Mouse (Mus musculus): Measurements from ENCODE around the gene Fam43a. TPM values are rescaled to one million over a fixed set of nuclear protein-coding genes. Genes with fewer than 3 reads are reported as not detected.

Gene Fam43a
- polyA plus RNA-seq, 1 experiment from 2014 or later = 5.7 TPM

GRCm38 (mm10) chr16:30645841-30646558 is 46.5 kb downstream of the Fam43a start:
- H3K9ac ChIP-seq (ENCODE audit: low read length) = no peak overlapping the region
- no peaks in the 10 kb centered on the region for H3K27me3 ChIP-seq (ENCODE audit: control insufficient read depth, insufficient read depth, low read length)
- ATAC-seq (replicated peaks; ENCODE audit: low FRiP score) (no peak), DNase-seq (ENCODE audit: low spot score) (no peak)
- H3K4me1 ChIP-seq (replicated peaks; ENCODE audit: control insufficient read depth, insufficient read depth, low read length) = no peaks in the 10 kb centered on the region
- no peaks in the 10 kb centered on the region for H3K36me3 ChIP-seq (ENCODE audit: control insufficient read depth, insufficient read depth, low read length)
- no peak overlapping the region for H3K4me2 ChIP-seq (ENCODE audit: low read depth, low read length, severe bottlenecking)
- 34% methylated on average over 9 of the region's 9 CpGs for WGBS
- H3K4me3 ChIP-seq (ENCODE audit: low read depth, low read length) = no peak overlapping the region
- no peak overlapping the region for H3K27ac ChIP-seq (ENCODE audit: low read depth, low read length)
- no peaks in the 10 kb centered on the region for H3K9me3 ChIP-seq (ENCODE audit: control insufficient read depth, low read length)

- Histone ChIP-seq H3K4me3 (ENCODE audit: low read depth, low read length) (no peak overlapping the region), H3K4me1 (replicated peaks; ENCODE audit: control insufficient read depth, insufficient read depth, low read length) (no peaks in the 10 kb centered on the region), H3K9me3 (ENCODE audit: control insufficient read depth, low read length) (no peaks in the 10 kb centered on the region), H3K27me3 (ENCODE audit: control insufficient read depth, insufficient read depth, low read length) (no peaks in the 10 kb centered on the region), H3K27ac (ENCODE audit: low read depth, low read length) (no peak overlapping the region), H3K4me2 (ENCODE audit: low read depth, low read length, severe bottlenecking) (no peak overlapping the region), H3K9ac (ENCODE audit: low read length) (no peak overlapping the region), H3K36me3 (ENCODE audit: control insufficient read depth, insufficient read depth, low read length) (no peaks in the 10 kb centered on the region)
- ATAC-seq (replicated peaks; ENCODE audit: low FRiP score) = no peak
- DNase-seq (ENCODE audit: low spot score) = no peak
- 75% methylated on average over 3 of the region's 3 CpGs for WGBS
Observed at GRCm38 (mm10) chr16:30646856-30647255, 47.3 kb downstream of the Fam43a start.

- no peak overlapping the region for H3K27ac ChIP-seq (ENCODE audit: low read depth, low read length)
- ATAC-seq (replicated peaks; ENCODE audit: low FRiP score) (no peak), DNase-seq (ENCODE audit: low spot score) (no peak)
- H3K9me3 ChIP-seq (ENCODE audit: control insufficient read depth, low read length) = no peaks in the 10 kb centered on the region
- WGBS = 88% methylated on average over 1 of the region's 1 CpGs
- H3K36me3 ChIP-seq (ENCODE audit: control insufficient read depth, insufficient read depth, low read length) = no peaks in the 10 kb centered on the region
- H3K4me2 ChIP-seq (ENCODE audit: low read depth, low read length, severe bottlenecking) = no peak overlapping the region
- no peak overlapping the region for H3K9ac ChIP-seq (ENCODE audit: low read length)
- peaks cover 4% of the 10 kb centered on the region; the same call in 1 of the 2 replicates for H3K4me1 ChIP-seq (replicated peaks; ENCODE audit: control insufficient read depth, insufficient read depth, low read length)
- no peaks in the 10 kb centered on the region for H3K27me3 ChIP-seq (ENCODE audit: control insufficient read depth, insufficient read depth, low read length)
- no peak overlapping the region for H3K4me3 ChIP-seq (ENCODE audit: low read depth, low read length)
Observed at GRCm38 (mm10) chr16:30651292-30651691, 51.8 kb downstream of the Fam43a start.

Other genes with a start within 250 kb of the Fam43a start
- 13.6 and 15.5 TPM in 2 replicates for gene Atp13a3, start 193.7 kb upstream of the Fam43a start, polyA plus RNA-seq (2014; fragmentation: Nextera tagmentation; extraction: Ambion mirVana)
- gene Tmem44, start 48.9 kb upstream of the Fam43a start, polyA plus RNA-seq (2014; fragmentation: Nextera tagmentation; extraction: Ambion mirVana) = 26.3 and 30.4 TPM in 2 replicates
- gene Lsg1, start 12.1 kb upstream of the Fam43a start, polyA plus RNA-seq (2014; fragmentation: Nextera tagmentation; extraction: Ambion mirVana) = 77.4 and 80.7 TPM in 2 replicates

Measured in forebrain, embryonic 11.5 days (tissue).